2 mouse cellular contexts compared by ENCODE assay signal in the genomic region with DNA sequence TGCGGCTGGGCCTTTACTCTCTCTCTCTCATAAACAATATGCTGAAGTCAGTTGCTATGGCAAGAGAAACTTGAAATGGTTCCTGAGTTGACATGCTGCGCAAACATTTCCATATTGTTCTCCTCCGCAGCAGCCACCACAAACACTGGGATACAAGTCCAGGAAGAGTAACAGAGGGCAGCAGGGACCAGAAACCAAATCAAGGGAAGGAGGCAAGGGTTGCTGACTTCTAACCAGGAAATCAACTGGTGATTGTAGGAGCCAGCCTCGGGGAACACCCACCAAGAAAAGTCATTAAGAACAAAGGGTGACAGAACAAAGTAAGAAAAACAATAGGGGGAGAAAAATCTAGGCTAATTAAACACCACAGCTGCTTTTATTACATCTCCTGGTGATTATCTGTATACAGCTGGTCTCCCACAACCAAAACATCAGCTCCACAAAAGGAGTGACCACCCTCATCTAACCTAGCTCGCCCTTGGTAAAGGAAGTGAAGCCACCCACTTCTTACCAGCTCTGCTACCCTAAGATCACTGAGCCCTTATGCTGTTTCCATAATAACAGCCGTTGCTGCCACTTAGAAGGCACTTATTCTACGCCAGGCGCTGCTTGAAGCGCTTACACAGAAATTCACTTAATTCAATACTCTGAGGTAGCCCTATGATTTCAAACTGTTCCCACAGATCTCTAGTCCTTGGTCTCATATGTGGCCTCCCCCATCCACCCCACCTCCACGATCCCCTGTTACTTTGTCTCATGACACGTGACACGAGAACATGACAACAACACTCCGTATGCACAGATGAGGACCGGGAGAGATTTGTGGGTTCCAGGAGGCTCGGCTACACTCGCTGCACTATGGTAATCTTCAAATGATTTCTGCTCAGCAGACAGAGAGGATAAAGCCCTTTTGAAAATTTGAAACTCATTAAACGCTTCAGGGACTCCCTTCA.
TF ChIP-seq lines count a peak whose summit lies in the region.

No protein-coding gene starts in this region.

TF ChIP-seq in CH12.LX, 34 proteins besides CTCF, POLR2A, EP300 and RAD21 (continued from another document):
- no peak for TF ChIP-seq MYC (IDR thresholded peaks at IDR 0.05; ENCODE audit: low read depth, low read length)
- no peak for TF ChIP-seq HCFC1 (IDR thresholded peaks at IDR 0.05; ENCODE audit: low read depth, low read length)
- no peak for TF ChIP-seq ZMIZ1 (IDR thresholded peaks at IDR 0.05; ENCODE audit: low read depth, low read length)
- no peak for TF ChIP-seq MAFK (IDR thresholded peaks at IDR 0.05; ENCODE audit: insufficient replicate concordance, low read length)
- no peak for TF ChIP-seq KAT2A (IDR thresholded peaks at IDR 0.05; ENCODE audit: insufficient replicate concordance, low read length)
- TF ChIP-seq BHLHE40 (IDR thresholded peaks at IDR 0.05; ENCODE audit: low read depth, low read length) = no peak
- TF ChIP-seq SIN3A (IDR thresholded peaks at IDR 0.05; ENCODE audit: low read length) = no peak
- TF ChIP-seq E2F4 (IDR thresholded peaks at IDR 0.05; ENCODE audit: insufficient replicate concordance, low read depth, low read length) = no peak
- no peak for TF ChIP-seq ZNF384 (IDR thresholded peaks at IDR 0.05; ENCODE audit: low read depth, low read length)
TF ChIP-seq in CH12.LX: peak in this region for 0.

TF ChIP-seq in MEL, 35 proteins besides CTCF, POLR2A, EP300 and RAD21 (continued from another document):
- no peak for TF ChIP-seq MYB (IDR thresholded peaks at IDR 0.05; ENCODE audit: low read depth, low read length)
TF ChIP-seq in MEL: peak in this region for 0.
